Mouse (Mus musculus): Measurements from ENCODE around the gene Tmprss11b. TPM values are rescaled to one million over a fixed set of nuclear protein-coding genes. Genes with fewer than 3 reads are reported as not detected.

Gene Tmprss11b
- polyA plus RNA-seq, 1 experiment from 2014 or later: not detected

Other genes starting within 250 kb of the Tmprss11b start
- gene Tmprss11a, start 207.4 kb downstream of the Tmprss11b start, polyA plus RNA-seq (2015; fragmentation: Nextera tagmentation; extraction: Ambion mirVana): not detected in 2 replicates
- not detected in 2 replicates for gene Tmprss11g, start 157.8 kb downstream of the Tmprss11b start, polyA plus RNA-seq (2015; fragmentation: Nextera tagmentation; extraction: Ambion mirVana)
- not detected in 2 replicates for gene Tmprss11f, start 43.9 kb downstream of the Tmprss11b start, polyA plus RNA-seq (2015; fragmentation: Nextera tagmentation; extraction: Ambion mirVana)
- not detected in 2 replicates for gene Tmprss11e, start 69.5 kb upstream of the Tmprss11b start, polyA plus RNA-seq (2015; fragmentation: Nextera tagmentation; extraction: Ambion mirVana)
- gene Ythdc1, start 127.9 kb upstream of the Tmprss11b start, polyA plus RNA-seq (2015; fragmentation: Nextera tagmentation; extraction: Ambion mirVana): 44.6 and 47.0 TPM in 2 replicates
- not detected in 2 replicates for gene Ugt2b34, start 230.6 kb upstream of the Tmprss11b start, polyA plus RNA-seq (2015; fragmentation: Nextera tagmentation; extraction: Ambion mirVana)